23 mouse cellular contexts compared by ENCODE assay signal in genomic region chr9:37045875-37046274, GRCm38 (mm10).
A peak's percentile ranks its signal among the peaks of the same experiment; 100 is the strongest.
DNase-seq lines count a peak whose midpoint lies in the region; TF ChIP-seq lines count a peak whose summit lies in the region.
"Had no signal": no experiment of that assay in that cellular context is flagged by ENCODE, and none has a peak within 500 bp of the region (broad histone marks: within the 10 kb centered on the region; RNA-seq: fewer than 3 reads in every experiment).

No protein-coding gene starts in this region.

- peak; percentile 60 for DNase-seq in adrenal gland, adult 2 months
- DNase-seq in adrenal gland, postnatal 10 days = no peak
- DNase-seq in gastrocnemius, adult 2 months = no peak
- DNase-seq in gastrocnemius, postnatal 14 days = no peak
- peak; percentile 53 for DNase-seq in Muller cell, postnatal 12 days (ENCODE audit: inconsistent ontology term)
- DNase-seq in spleen, postnatal 10 days (ENCODE audit: low spot score in 2 of 2) = no peak
- DNase-seq: cerebellum, adult 11 months; cerebellum, adult 2 months; cerebellum, adult 9-11 months; cerebellum, postnatal 25 days; gastrocnemius, postnatal 10 days; heart, adult 18-20 months; heart, postnatal 10 days; heart, postnatal 4 days; kidney, adult 2 months had no signal

- H3K27ac ChIP-seq in gastrocnemius, adult 2 months = 0 out of 2 replicates have a peak overlapping the region, but pooled peaks have one; percentile 20
- H3K27ac ChIP-seq: embryonic facial prominence, embryonic 12.5 days; embryonic facial prominence, embryonic 15.5 days; forebrain, embryonic 12.5 days; forebrain, embryonic 15.5 days; heart, embryonic 15.5 days; hindbrain, embryonic 14.5 days had no signal

- H3K4me3 ChIP-seq in gastrocnemius, adult 2 months = no peak overlapping the region
- H3K4me3 ChIP-seq: embryonic facial prominence, embryonic 12.5 days; embryonic facial prominence, embryonic 15.5 days; erythroblast, embryonic 14.5 days; forebrain, embryonic 12.5 days; forebrain, embryonic 15.5 days; heart, embryonic 12.5 days; heart, embryonic 15.5 days had no signal

- TF ChIP-seq CTCF in gastrocnemius, adult 2 months (IDR thresholded peaks at IDR 0.05) = no peak

- intact Hi-C loops in gastrocnemius, adult 2 months (cut with DNase I) = no loop called here
- intact Hi-C loops in gastrocnemius, postnatal 14 days (cut with DNase I; ENCODE audit: low total_unique reads) = no loop called here

Comparison
In these comparisons a context has a peak if more than half of its experiments do, and no peak if none do; other contexts are left out.
1. DNase-seq: peak in adrenal gland, adult 2 months (single experiment) and Muller cell, postnatal 12 days (single experiment); none in adrenal gland, postnatal 10 days (single experiment), gastrocnemius, adult 2 months (single experiment), gastrocnemius, postnatal 14 days (single experiment) and spleen, postnatal 10 days (0 of 2).